Comparison of ENCODE assay signal across 27 mouse cellular contexts in the genomic region with DNA sequence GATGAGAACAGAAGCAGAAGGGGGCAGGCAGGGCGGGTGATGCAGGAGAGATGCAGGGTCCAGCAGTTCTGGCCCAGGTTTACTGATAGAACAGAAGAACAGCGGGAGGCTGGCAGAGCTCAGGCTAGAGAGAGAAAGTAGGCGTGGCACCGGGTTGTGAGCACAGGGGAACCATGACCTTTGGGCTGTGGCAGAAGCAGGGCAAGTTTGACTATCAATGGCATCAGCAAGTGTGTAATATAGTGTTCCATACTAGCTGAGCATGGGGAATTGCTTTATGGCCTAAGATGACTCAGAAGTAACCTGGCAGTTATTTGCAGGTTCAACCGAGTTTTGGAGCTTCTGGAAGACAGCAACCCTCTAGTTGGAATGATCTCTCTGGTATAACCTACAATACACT.
"Had no signal": no experiment of that assay in that cellular context is flagged by ENCODE, and none has a peak within 500 bp of the region (broad histone marks: within the 10 kb centered on the region; RNA-seq: fewer than 3 reads in every experiment).

No protein-coding gene starts in this region.

- H3K4me3 ChIP-seq: gastrocnemius, adult 2 months; heart, embryonic 10.5 days; heart, embryonic 12.5 days; heart, embryonic 15.5 days; hindbrain, embryonic 10.5 days; hindbrain, embryonic 12.5 days; hindbrain, embryonic 15.5 days; kidney, embryonic 15.5 days; limb, embryonic 13.5 days; limb, embryonic 15.5 days; liver, embryonic 12.5 days had no signal

- H3K9ac ChIP-seq: forebrain, postnatal 0 days; heart, embryonic 12.5 days; heart, embryonic 15.5 days; hindbrain, embryonic 12.5 days; hindbrain, embryonic 15.5 days; kidney, embryonic 15.5 days; limb, embryonic 13.5 days; limb, embryonic 15.5 days; liver, embryonic 12.5 days; liver, embryonic 14.5 days had no signal

- H3K36me3 ChIP-seq: heart, embryonic 10.5 days; heart, embryonic 12.5 days; heart, embryonic 15.5 days; hindbrain, embryonic 10.5 days; hindbrain, embryonic 12.5 days; hindbrain, embryonic 15.5 days; kidney, embryonic 15.5 days; limb, embryonic 13.5 days; limb, embryonic 15.5 days; liver, embryonic 12.5 days had no signal

- H3K27ac ChIP-seq: gastrocnemius, adult 2 months; heart, embryonic 10.5 days; heart, embryonic 15.5 days; hindbrain, embryonic 10.5 days; hindbrain, embryonic 12.5 days; hindbrain, embryonic 15.5 days; hindbrain, postnatal 0 days; kidney, embryonic 15.5 days; kidney, postnatal 0 days; limb, embryonic 13.5 days; limb, embryonic 15.5 days; liver, embryonic 12.5 days; liver, embryonic 14.5 days had no signal

- H3K4me2 ChIP-seq: heart, embryonic 12.5 days; heart, embryonic 15.5 days; hindbrain, embryonic 12.5 days; hindbrain, embryonic 15.5 days; kidney, embryonic 15.5 days; limb, embryonic 13.5 days; limb, embryonic 15.5 days; liver, embryonic 12.5 days had no signal

- H3K4me1 ChIP-seq: kidney, embryonic 15.5 days; limb, embryonic 15.5 days; liver, embryonic 12.5 days had no signal

- H3K27me3 ChIP-seq: heart, embryonic 12.5 days; heart, embryonic 15.5 days; hindbrain, embryonic 12.5 days; hindbrain, embryonic 15.5 days; kidney, embryonic 15.5 days; limb, embryonic 13.5 days; limb, embryonic 15.5 days; liver, embryonic 12.5 days had no signal

- ATAC-seq: forebrain, postnatal 0 days; hindbrain, postnatal 0 days; liver, embryonic 12.5 days had no signal

- DNase-seq: forebrain, postnatal 0 days; gastrocnemius, adult 2 months; gastrocnemius, postnatal 10 days; gastrocnemius, postnatal 25 days; heart, adult 18-20 months; heart, postnatal 4 days; kidney, adult 11 months; kidney, adult 2 months; kidney, adult 9 months; kidney, postnatal 14 days; kidney, postnatal 4 days; layer of hippocampus, adult 9-11 months; layer of hippocampus, postnatal 36 days; left cerebral cortex, postnatal 4 days had no signal

- H3K9me3 ChIP-seq: heart, embryonic 10.5 days; heart, embryonic 12.5 days; heart, embryonic 15.5 days; hindbrain, embryonic 10.5 days; hindbrain, embryonic 12.5 days; hindbrain, embryonic 15.5 days; kidney, embryonic 15.5 days; limb, embryonic 13.5 days; limb, embryonic 15.5 days; liver, embryonic 12.5 days had no signal
